Mouse (Mus musculus): Measurements from ENCODE around the gene Jund. TPM values are rescaled to one million over a fixed set of nuclear protein-coding genes. Genes with fewer than 3 reads are reported as not detected.

Gene Jund
- polyA plus RNA-seq, 1 experiment from 2014 or later: 117 TPM

GRCm38 (mm10) chr8:70699834-70700554, 1.2 kb downstream of the Jund start:
- Histone ChIP-seq H3K27me3 (ENCODE audit: control insufficient read depth, insufficient read depth, low read length) (no peaks in the 10 kb centered on the region), H3K4me1 (ENCODE audit: control insufficient read depth, insufficient read depth, low read length) (peaks cover 41% of the 10 kb centered on the region), H3K9ac (ENCODE audit: low read depth, low read length) (peak overlapping the region; percentile 100), H3K4me2 (replicated peaks; ENCODE audit: low read depth, low read length) (peak overlapping the region; percentile 54), H3K36me3 (ENCODE audit: control insufficient read depth, insufficient read depth, low read length) (peaks cover 18% of the 10 kb centered on the region; the same call in 1 of the 2 replicates), H3K9me3 (ENCODE audit: control insufficient read depth, low read length) (no peaks in the 10 kb centered on the region), H3K4me3 (ENCODE audit: low read length) (peak overlapping the region; percentile 97), H3K27ac (ENCODE audit: low read depth, low read length) (peak overlapping the region; percentile 99)
- WGBS: 1% methylated on average over 56 of the region's 59 CpGs
- no peak for ATAC-seq (ENCODE audit: low FRiP score, low TSS enrichment)

DNA sequence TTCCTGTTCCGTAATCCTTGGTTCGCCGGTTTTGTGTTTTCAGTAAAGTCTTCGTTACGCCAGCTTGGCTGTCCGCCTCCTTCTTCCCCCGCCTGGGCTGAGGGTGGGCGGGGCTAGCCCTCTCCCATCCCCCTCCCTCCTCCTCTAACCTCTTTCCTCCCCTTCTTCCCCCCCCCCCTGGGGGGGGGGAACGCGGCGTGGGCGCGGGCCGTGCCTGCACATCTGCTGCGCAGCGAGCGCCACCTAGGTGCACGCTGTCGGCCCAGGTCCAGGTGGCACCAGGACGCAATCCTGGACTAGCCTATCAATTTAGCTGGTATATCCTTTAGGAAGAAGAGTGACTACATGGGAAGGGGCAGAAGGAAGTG, 1.8 kb downstream of the Jund start:
- peaks cover 35% of the 10 kb centered on the region for H3K4me1 ChIP-seq (ENCODE audit: control insufficient read depth, insufficient read depth, low read length)
- H3K4me2 ChIP-seq (replicated peaks; ENCODE audit: low read depth, low read length): peak overlapping the region; percentile 54
- H3K27me3 ChIP-seq (ENCODE audit: control insufficient read depth, insufficient read depth, low read length): no peaks in the 10 kb centered on the region
- peaks cover 18% of the 10 kb centered on the region; the same call in 1 of the 2 replicates for H3K36me3 ChIP-seq (ENCODE audit: control insufficient read depth, insufficient read depth, low read length)
- ATAC-seq (ENCODE audit: low FRiP score, low TSS enrichment): peak; percentile 14
- under 1% methylated on average over 19 of the region's 20 CpGs for whole genome bisulfite sequencing
- H3K9ac ChIP-seq (ENCODE audit: low read depth, low read length): peak overlapping the region; percentile 100
- peak overlapping the region; percentile 99; the same call in 1 of the 2 replicates for H3K27ac ChIP-seq (ENCODE audit: low read depth, low read length)
- H3K9me3 ChIP-seq (ENCODE audit: control insufficient read depth, low read length): no peaks in the 10 kb centered on the region
- H3K4me3 ChIP-seq (ENCODE audit: low read length): peak overlapping the region; percentile 97

- WGBS: 46% methylated on average over 10 of the region's 10 CpGs
- H3K4me1 ChIP-seq (ENCODE audit: control insufficient read depth, insufficient read depth, low read length): peaks cover 27% of the 10 kb centered on the region
- peak overlapping the region; percentile 54 for H3K4me2 ChIP-seq (replicated peaks; ENCODE audit: low read depth, low read length)
- no peaks in the 10 kb centered on the region for H3K9me3 ChIP-seq (ENCODE audit: control insufficient read depth, low read length)
- peak overlapping the region; percentile 99; the same call in 1 of the 2 replicates for H3K27ac ChIP-seq (ENCODE audit: low read depth, low read length)
- ATAC-seq (ENCODE audit: low FRiP score, low TSS enrichment): no peak
- no peaks in the 10 kb centered on the region for H3K27me3 ChIP-seq (ENCODE audit: control insufficient read depth, insufficient read depth, low read length)
- H3K36me3 ChIP-seq (ENCODE audit: control insufficient read depth, insufficient read depth, low read length): peaks cover 18% of the 10 kb centered on the region; the same call in 1 of the 2 replicates
- H3K9ac ChIP-seq (ENCODE audit: low read depth, low read length): peak overlapping the region; percentile 100; the same call in 1 of the 2 replicates
- H3K4me3 ChIP-seq (ENCODE audit: low read length): peak overlapping the region; percentile 97
These were observed 2.6 kb downstream of the Jund start for GRCm38 (mm10) chr8:70701048-70701981.

DNA sequence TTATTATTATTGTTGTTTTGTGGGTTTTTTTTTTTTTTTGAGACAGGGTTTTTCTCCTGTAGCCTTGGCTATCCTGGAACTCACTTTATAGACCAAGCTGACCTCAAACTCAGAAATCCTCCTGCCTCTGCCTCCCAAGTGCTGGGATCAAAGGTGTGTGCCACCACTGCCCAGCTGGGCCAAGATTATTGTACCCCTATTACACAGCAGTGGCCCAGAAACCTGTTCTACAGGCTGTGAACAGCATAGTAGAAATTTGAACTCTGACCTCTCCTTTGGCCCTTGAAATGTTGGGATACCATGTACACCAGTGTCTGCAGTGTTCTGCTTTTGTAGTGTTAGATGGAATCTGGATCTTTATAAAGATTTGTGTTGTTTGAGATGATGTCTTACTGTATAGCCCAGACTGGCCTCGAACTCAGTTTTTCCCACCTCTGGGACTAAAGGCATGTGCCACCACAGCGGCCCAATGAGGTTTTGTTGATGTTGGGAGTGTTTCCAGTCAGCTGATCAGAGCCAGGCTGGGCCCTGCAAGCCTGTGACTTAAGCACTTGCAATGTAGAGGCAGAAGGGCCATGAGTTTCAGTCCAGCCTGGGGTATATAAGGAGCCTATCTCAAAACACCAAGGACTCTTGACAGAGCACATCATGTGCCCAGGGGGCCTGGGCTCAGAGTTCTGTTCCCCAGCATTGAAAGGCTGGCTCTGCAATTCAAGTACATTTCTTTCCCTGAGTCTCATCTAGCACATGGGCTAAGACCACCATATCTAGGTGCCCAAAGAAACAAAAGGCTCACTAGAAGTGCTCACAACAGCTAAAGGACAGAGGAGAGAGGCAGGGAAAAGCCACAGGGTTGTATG, 3.5 kb downstream of the Jund start:
- peaks cover 18% of the 10 kb centered on the region; the same call in 1 of the 2 replicates for H3K36me3 ChIP-seq (ENCODE audit: control insufficient read depth, insufficient read depth, low read length)
- no peak overlapping the region for H3K9ac ChIP-seq (ENCODE audit: low read depth, low read length)
- no peak overlapping the region; the same call in 1 of the 2 replicates for H3K27ac ChIP-seq (ENCODE audit: low read depth, low read length)
- peak overlapping the region; percentile 4; the same call in 1 of the 2 replicates for H3K4me2 ChIP-seq (replicated peaks; ENCODE audit: low read depth, low read length)
- no peak for ATAC-seq (ENCODE audit: low FRiP score, low TSS enrichment)
- H3K4me3 ChIP-seq (ENCODE audit: low read length): peak overlapping the region; percentile 97; the same call in 1 of the 2 replicates
- H3K9me3 ChIP-seq (ENCODE audit: control insufficient read depth, low read length): no peaks in the 10 kb centered on the region
- peaks cover 18% of the 10 kb centered on the region for H3K4me1 ChIP-seq (ENCODE audit: control insufficient read depth, insufficient read depth, low read length)
- H3K27me3 ChIP-seq (ENCODE audit: control insufficient read depth, insufficient read depth, low read length): no peaks in the 10 kb centered on the region
- 90% methylated on average over 2 of the region's 2 CpGs for WGBS

DNA sequence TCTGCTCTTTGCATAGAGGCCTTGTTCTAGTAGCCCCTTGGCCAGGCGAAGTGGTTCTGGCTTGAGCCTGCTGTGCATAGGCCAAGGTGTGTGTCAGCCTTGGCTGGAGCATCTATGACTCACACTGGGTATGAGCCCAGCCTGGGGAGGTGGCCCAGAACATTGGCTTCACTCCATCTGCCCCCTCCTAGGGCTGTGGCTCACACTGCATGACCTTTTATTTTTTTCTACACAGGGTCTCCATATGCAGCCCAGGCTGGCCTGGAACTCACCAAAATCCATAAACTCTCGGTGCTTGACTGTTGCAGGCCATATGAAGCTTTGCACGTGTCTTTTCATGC, 4.1 kb downstream of the Jund start:
- H3K4me1 ChIP-seq (ENCODE audit: control insufficient read depth, insufficient read depth, low read length): peaks cover 12% of the 10 kb centered on the region
- H3K27me3 ChIP-seq (ENCODE audit: control insufficient read depth, insufficient read depth, low read length): no peaks in the 10 kb centered on the region
- ATAC-seq (ENCODE audit: low FRiP score, low TSS enrichment): no peak
- H3K36me3 ChIP-seq (ENCODE audit: control insufficient read depth, insufficient read depth, low read length): peaks cover 18% of the 10 kb centered on the region; the same call in 1 of the 2 replicates
- H3K4me2 ChIP-seq (replicated peaks; ENCODE audit: low read depth, low read length): no peak overlapping the region
- 83% methylated on average over 3 of the region's 3 CpGs for WGBS
- no peaks in the 10 kb centered on the region for H3K9me3 ChIP-seq (ENCODE audit: control insufficient read depth, low read length)
- no peak overlapping the region for H3K4me3 ChIP-seq (ENCODE audit: low read length)
- H3K9ac ChIP-seq (ENCODE audit: low read depth, low read length): no peak overlapping the region
- no peak overlapping the region for H3K27ac ChIP-seq (ENCODE audit: low read depth, low read length)

DNA sequence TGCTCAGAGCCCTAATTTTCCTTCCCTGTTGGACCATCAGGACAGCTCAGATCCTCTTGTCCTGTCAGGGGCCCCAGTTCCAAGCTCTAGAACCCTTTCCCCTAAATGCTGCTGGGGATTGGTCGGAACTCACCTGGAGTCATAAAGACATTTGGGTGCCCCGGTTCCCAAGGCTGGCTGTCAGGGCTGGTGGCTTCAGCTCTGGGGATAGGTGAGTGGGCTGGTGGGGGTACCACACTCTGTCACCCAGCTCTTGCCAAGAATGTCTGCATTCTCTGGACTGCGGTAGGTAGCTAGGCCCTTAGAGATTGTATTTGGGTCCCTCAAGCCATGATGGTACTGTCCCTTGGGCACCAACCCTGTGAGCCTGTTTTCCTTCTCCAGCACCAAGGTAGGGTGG, 4.5 kb downstream of the Jund start, which contains the start of gene Iqcn:
TSS of gene Iqcn (plus strand) at position 171 of the 400 bp plus-strand sequence.
- no peak for ATAC-seq (ENCODE audit: low FRiP score, low TSS enrichment)
- Histone ChIP-seq H3K27me3 (ENCODE audit: control insufficient read depth, insufficient read depth, low read length) (no peaks in the 10 kb centered on the region), H3K4me3 (ENCODE audit: low read length) (no peak within 1 kb of the TSS), H3K36me3 (ENCODE audit: control insufficient read depth, insufficient read depth, low read length) (peaks cover 18% of the 10 kb centered on the region; the same call in 1 of the 2 replicates), H3K9me3 (ENCODE audit: control insufficient read depth, low read length) (no peaks in the 10 kb centered on the region), H3K4me2 (replicated peaks; ENCODE audit: low read depth, low read length) (no peak within 1 kb of the TSS), H3K9ac (ENCODE audit: low read depth, low read length) (no peak within 1 kb of the TSS), H3K4me1 (ENCODE audit: control insufficient read depth, insufficient read depth, low read length) (peaks cover 10% of the 10 kb centered on the region; the same call in 1 of the 2 replicates), H3K27ac (ENCODE audit: low read depth, low read length) (no peak within 1 kb of the TSS; the same call in 1 of the 2 replicates)
- 93% methylated on average over 3 of the region's 3 CpGs for WGBS

GRCm38 (mm10) chr8:70708281-70708680, 9.5 kb downstream of the Jund start:
- Histone ChIP-seq H3K36me3 (ENCODE audit: control insufficient read depth, insufficient read depth, low read length) (peaks cover 7% of the 10 kb centered on the region; the same call in 1 of the 2 replicates), H3K9me3 (ENCODE audit: control insufficient read depth, low read length) (no peaks in the 10 kb centered on the region), H3K4me1 (ENCODE audit: control insufficient read depth, insufficient read depth, low read length) (no peaks in the 10 kb centered on the region), H3K27ac (ENCODE audit: low read depth, low read length) (no peak overlapping the region), H3K9ac (ENCODE audit: low read depth, low read length) (no peak overlapping the region), H3K4me2 (replicated peaks; ENCODE audit: low read depth, low read length) (no peak overlapping the region), H3K4me3 (ENCODE audit: low read length) (no peak overlapping the region), H3K27me3 (ENCODE audit: control insufficient read depth, insufficient read depth, low read length) (no peaks in the 10 kb centered on the region)
- WGBS: 89% methylated on average over 14 of the region's 14 CpGs
- no peak for ATAC-seq (ENCODE audit: low FRiP score, low TSS enrichment)

GRCm38 (mm10) chr8:70709794-70710193, 11.0 kb downstream of the Jund start:
- WGBS: 91% methylated on average over 9 of the region's 9 CpGs
- H3K9ac ChIP-seq (ENCODE audit: low read depth, low read length): no peak overlapping the region
- no peaks in the 10 kb centered on the region for H3K36me3 ChIP-seq (ENCODE audit: control insufficient read depth, insufficient read depth, low read length)
- no peak overlapping the region for H3K4me2 ChIP-seq (replicated peaks; ENCODE audit: low read depth, low read length)
- H3K4me1 ChIP-seq (ENCODE audit: control insufficient read depth, insufficient read depth, low read length): no peaks in the 10 kb centered on the region
- H3K27ac ChIP-seq (ENCODE audit: low read depth, low read length): no peak overlapping the region
- H3K4me3 ChIP-seq (ENCODE audit: low read length): no peak overlapping the region
- H3K27me3 ChIP-seq (ENCODE audit: control insufficient read depth, insufficient read depth, low read length): no peaks in the 10 kb centered on the region
- ATAC-seq (ENCODE audit: low FRiP score, low TSS enrichment): no peak
- H3K9me3 ChIP-seq (ENCODE audit: control insufficient read depth, low read length): no peaks in the 10 kb centered on the region
